Mouse (Mus musculus): Measurements from ENCODE around the gene Arhgap22. TPM values are rescaled to one million over a fixed set of nuclear protein-coding genes. Genes with fewer than 3 reads are reported as not detected.

Gene Arhgap22
- polyA plus RNA-seq, 1 experiment from 2014 or later, result 2.6 TPM

DNA sequence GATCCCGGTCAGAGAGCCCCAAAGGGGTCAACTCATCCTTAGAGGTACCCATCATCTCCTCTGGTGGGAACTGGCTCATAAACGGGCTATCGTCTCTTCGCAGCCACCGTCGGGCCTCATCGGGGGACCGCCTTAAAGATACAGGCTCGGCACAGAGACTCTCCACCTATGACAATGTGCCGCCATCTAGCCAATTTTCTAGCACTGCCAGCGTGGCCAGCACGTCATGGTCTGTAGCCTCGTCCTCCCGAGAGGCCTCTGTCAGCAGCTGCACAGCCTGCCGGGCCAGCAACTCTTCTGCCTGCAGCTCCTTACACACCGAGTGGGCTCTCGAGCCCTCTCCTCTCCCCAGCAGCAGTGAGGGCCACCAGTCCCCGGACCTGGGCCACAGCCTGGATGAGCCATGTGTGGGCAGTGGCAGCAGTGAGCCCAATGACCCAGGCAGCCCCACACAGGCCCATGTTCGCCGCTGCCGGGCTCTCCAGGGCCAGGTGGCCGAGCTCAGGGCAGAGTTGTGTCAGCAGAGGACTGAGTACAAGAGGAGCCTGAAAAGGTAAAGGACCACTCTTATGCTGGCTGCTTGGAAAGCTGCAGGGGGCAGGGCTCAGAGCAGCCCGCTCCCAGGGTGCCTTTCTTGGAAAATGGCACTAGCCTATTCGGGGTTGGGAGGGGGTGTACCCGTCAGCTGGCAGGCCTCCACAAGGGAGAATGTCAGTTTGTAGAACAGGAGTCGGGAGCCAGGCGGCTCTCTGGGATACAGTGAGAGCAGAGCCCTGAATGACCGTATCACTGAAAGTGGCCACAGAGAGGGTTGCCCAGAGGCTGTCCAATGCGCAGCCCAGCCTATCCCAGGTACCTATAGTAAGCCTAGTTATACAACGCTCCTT, 153.3 kb downstream of the Arhgap22 start:
- Histone ChIP-seq H3K9ac (replicated peaks; ENCODE audit: low read length) (no peak overlapping the region), H3K36me3 (replicated peaks; ENCODE audit: control insufficient read depth, insufficient read depth, low read depth, low read length) (no peaks in the 10 kb centered on the region), H3K4me1 (ENCODE audit: control insufficient read depth, insufficient read depth, low read length) (peaks cover 4% of the 10 kb centered on the region; the same call in 1 of the 2 replicates), H3K4me2 (ENCODE audit: low read depth, low read length) (no peak overlapping the region), H3K27me3 (ENCODE audit: control insufficient read depth, insufficient read depth, low read length) (no peaks in the 10 kb centered on the region), H3K4me3 (ENCODE audit: low read depth, low read length) (no peak overlapping the region), H3K27ac (replicated peaks; ENCODE audit: low read depth, low read length) (no peak overlapping the region), H3K9me3 (replicated peaks; ENCODE audit: control insufficient read depth, low read length) (no peaks in the 10 kb centered on the region)
- 79% methylated on average over 30 of the region's 30 CpGs for WGBS
- ATAC-seq (replicated peaks; ENCODE audit: insufficient number of reproducible peaks, low FRiP score, low TSS enrichment, low read depth), result no peak
- no peak for DNase-seq (ENCODE audit: low spot score)

DNA sequence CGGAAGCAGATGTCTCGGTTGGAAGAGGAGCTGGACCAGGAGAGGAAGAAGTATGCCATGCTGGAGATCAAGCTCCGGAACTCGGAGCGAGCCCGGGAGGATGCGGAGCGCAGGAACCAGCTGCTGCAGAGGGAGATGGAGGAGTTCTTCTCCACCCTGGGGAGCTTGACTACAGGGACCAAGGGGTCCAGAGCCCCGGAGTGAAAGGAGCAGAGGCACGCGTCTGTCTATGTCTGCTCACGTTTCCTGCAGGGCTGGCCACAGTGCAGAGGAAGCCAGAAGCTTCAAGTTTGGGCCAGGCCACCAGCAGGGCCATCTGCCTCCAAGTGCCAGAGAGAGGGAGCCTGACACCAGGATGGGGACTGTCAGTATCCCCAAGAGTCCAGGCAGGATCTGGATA, 155.5 kb downstream of the Arhgap22 start:
- Histone ChIP-seq H3K36me3 (replicated peaks; ENCODE audit: control insufficient read depth, insufficient read depth, low read depth, low read length) (no peaks in the 10 kb centered on the region), H3K9ac (replicated peaks; ENCODE audit: low read length) (no peak overlapping the region), H3K27ac (replicated peaks; ENCODE audit: low read depth, low read length) (no peak overlapping the region), H3K4me1 (ENCODE audit: control insufficient read depth, insufficient read depth, low read length) (no peaks in the 10 kb centered on the region), H3K4me3 (ENCODE audit: low read depth, low read length) (no peak overlapping the region), H3K4me2 (ENCODE audit: low read depth, low read length) (no peak overlapping the region), H3K9me3 (replicated peaks; ENCODE audit: control insufficient read depth, low read length) (no peaks in the 10 kb centered on the region), H3K27me3 (ENCODE audit: control insufficient read depth, insufficient read depth, low read length) (no peaks in the 10 kb centered on the region)
- 83% methylated on average over 12 of the region's 12 CpGs for WGBS
- DNase-seq (ENCODE audit: low spot score), result no peak
- no peak for ATAC-seq (replicated peaks; ENCODE audit: insufficient number of reproducible peaks, low FRiP score, low TSS enrichment, low read depth)

DNA sequence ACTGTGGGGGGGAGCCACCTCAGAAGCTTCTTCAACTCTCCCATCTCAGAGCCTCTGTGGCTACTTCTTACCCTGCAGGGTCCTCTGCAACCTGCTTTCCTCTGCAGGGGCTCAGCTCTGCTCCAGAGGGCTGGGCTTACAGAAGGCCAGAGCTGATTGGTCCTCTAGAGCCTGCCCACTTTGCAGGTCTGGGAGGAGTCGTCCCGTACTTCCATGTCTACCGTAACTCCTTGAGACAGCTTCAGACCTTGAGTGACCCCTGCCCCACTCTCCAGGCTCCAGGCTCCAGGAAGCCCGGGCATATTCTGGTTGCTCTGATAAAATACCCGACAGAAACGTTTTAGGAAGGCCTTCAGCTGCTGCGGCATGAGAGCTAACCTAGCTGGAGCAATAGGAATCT, 156.2 kb downstream of the Arhgap22 start:
- DNase-seq (ENCODE audit: low spot score), result peak; percentile 48
- Histone ChIP-seq H3K4me3 (ENCODE audit: low read depth, low read length) (no peak overlapping the region), H3K4me1 (ENCODE audit: control insufficient read depth, insufficient read depth, low read length) (no peaks in the 10 kb centered on the region), H3K9ac (replicated peaks; ENCODE audit: low read length) (no peak overlapping the region), H3K27ac (replicated peaks; ENCODE audit: low read depth, low read length) (no peak overlapping the region), H3K4me2 (ENCODE audit: low read depth, low read length) (0 out of 2 replicates have a peak overlapping the region, but pooled peaks have one; percentile 17), H3K36me3 (replicated peaks; ENCODE audit: control insufficient read depth, insufficient read depth, low read depth, low read length) (no peaks in the 10 kb centered on the region), H3K27me3 (ENCODE audit: control insufficient read depth, insufficient read depth, low read length) (no peaks in the 10 kb centered on the region), H3K9me3 (replicated peaks; ENCODE audit: control insufficient read depth, low read length) (no peaks in the 10 kb centered on the region)
- no peak; the same call in 1 of the 2 replicates for ATAC-seq (replicated peaks; ENCODE audit: insufficient number of reproducible peaks, low FRiP score, low TSS enrichment, low read depth)
- WGBS, result 8% methylated on average over 7 of the region's 7 CpGs

DNA sequence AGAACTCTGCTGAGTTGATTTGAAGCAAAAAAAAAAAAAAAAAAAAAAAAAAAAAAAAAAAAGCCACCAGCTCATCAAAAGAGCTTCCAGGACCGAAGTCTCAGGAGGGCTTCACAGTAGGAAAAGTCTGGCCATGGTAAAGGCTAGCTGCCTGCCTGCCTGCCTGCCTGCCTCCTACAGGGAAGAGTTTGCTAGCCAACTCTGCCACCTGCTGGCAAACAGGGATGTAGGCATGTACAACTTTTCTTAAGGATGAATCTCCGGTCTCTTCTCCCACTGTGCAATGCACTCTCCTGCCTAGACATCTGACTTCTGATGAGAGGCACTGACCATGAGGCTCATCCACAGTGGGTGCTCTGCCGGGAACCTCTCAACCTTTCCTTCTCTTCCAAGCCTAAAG, 157.4 kb downstream of the Arhgap22 start:
- Histone ChIP-seq H3K27me3 (ENCODE audit: control insufficient read depth, insufficient read depth, low read length) (no peaks in the 10 kb centered on the region), H3K27ac (replicated peaks; ENCODE audit: low read depth, low read length) (no peak overlapping the region), H3K4me1 (ENCODE audit: control insufficient read depth, insufficient read depth, low read length) (no peaks in the 10 kb centered on the region), H3K9me3 (replicated peaks; ENCODE audit: control insufficient read depth, low read length) (no peaks in the 10 kb centered on the region), H3K36me3 (replicated peaks; ENCODE audit: control insufficient read depth, insufficient read depth, low read depth, low read length) (no peaks in the 10 kb centered on the region), H3K9ac (replicated peaks; ENCODE audit: low read length) (no peak overlapping the region), H3K4me2 (ENCODE audit: low read depth, low read length) (no peak overlapping the region), H3K4me3 (ENCODE audit: low read depth, low read length) (no peak overlapping the region)
- 0 out of 2 replicates have a peak, but pooled peaks have one; percentile 51 for ATAC-seq (replicated peaks; ENCODE audit: insufficient number of reproducible peaks, low FRiP score, low TSS enrichment, low read depth)
- WGBS, result 20% methylated on average over 3 of the region's 3 CpGs
- peak; percentile 79 for DNase-seq (ENCODE audit: low spot score)

DNA sequence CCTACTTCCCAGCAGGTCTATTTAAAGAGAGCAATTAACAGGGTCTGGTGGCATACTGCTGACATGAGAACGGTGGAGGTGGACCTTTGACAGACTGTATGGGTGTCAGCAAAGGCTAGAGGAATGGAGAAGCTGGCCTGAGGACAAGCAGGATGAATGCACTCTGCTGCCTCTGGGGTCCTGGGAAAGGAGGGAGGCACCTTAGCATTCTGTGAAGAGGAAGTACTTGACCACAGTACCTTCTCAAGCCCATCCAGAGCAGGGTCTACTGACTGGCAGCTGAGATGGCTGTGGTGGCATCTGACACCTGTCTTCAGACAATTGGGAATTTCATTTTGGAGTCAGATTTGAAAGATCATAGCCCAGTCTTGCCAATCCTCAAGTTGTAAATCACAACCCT, 159.4 kb downstream of the Arhgap22 start:
- ATAC-seq (replicated peaks; ENCODE audit: insufficient number of reproducible peaks, low FRiP score, low TSS enrichment, low read depth), result no peak
- no peak for DNase-seq (ENCODE audit: low spot score)
- H3K4me1 ChIP-seq (ENCODE audit: control insufficient read depth, insufficient read depth, low read length), result no peaks in the 10 kb centered on the region

DNA sequence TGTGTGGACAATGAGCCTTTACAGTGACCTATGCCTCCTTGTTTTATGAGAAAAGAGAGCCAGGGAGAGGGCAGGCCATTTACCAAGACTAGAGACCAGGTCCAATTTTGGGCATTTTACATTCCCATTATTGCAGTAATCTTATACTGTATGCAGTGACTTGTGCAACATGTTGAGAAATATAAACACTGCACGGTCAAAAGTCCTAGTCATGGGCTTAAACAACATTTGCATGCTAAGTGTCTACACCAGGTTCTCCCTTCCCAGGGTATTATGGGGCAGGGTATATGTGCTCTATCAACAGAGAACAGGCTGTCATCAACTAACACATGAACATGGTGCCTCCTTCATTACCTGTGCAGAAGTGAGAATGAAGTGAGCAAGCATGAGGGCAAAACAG, 160.3 kb downstream of the Arhgap22 start:
- H3K4me3 ChIP-seq (ENCODE audit: low read depth, low read length), result no peak overlapping the region
- H3K36me3 ChIP-seq (replicated peaks; ENCODE audit: control insufficient read depth, insufficient read depth, low read depth, low read length), result no peaks in the 10 kb centered on the region
- DNase-seq (ENCODE audit: low spot score), result no peak
- WGBS, result 81% methylated on average over 1 of the region's 1 CpGs
- no peak overlapping the region for H3K27ac ChIP-seq (replicated peaks; ENCODE audit: low read depth, low read length)
- H3K4me1 ChIP-seq (ENCODE audit: control insufficient read depth, insufficient read depth, low read length), result no peaks in the 10 kb centered on the region
- H3K4me2 ChIP-seq (ENCODE audit: low read depth, low read length), result no peak overlapping the region
- H3K9ac ChIP-seq (replicated peaks; ENCODE audit: low read length), result no peak overlapping the region
- no peak for ATAC-seq (replicated peaks; ENCODE audit: insufficient number of reproducible peaks, low FRiP score, low TSS enrichment, low read depth)
- no peaks in the 10 kb centered on the region for H3K27me3 ChIP-seq (ENCODE audit: control insufficient read depth, insufficient read depth, low read length)
- no peaks in the 10 kb centered on the region for H3K9me3 ChIP-seq (replicated peaks; ENCODE audit: control insufficient read depth, low read length)

More for the DNA sequence above, 159.4 kb downstream of the Arhgap22 start:
- Histone ChIP-seq H3K27me3 (ENCODE audit: control insufficient read depth, insufficient read depth, low read length) (no peaks in the 10 kb centered on the region), H3K4me3 (ENCODE audit: low read depth, low read length) (no peak overlapping the region), H3K9me3 (replicated peaks; ENCODE audit: control insufficient read depth, low read length) (no peaks in the 10 kb centered on the region), H3K9ac (replicated peaks; ENCODE audit: low read length) (no peak overlapping the region), H3K27ac (replicated peaks; ENCODE audit: low read depth, low read length) (no peak overlapping the region), H3K4me2 (ENCODE audit: low read depth, low read length) (no peak overlapping the region), H3K36me3 (replicated peaks; ENCODE audit: control insufficient read depth, insufficient read depth, low read depth, low read length) (no peaks in the 10 kb centered on the region)
- 58% methylated on average over 1 of the region's 1 CpGs for WGBS

DNA sequence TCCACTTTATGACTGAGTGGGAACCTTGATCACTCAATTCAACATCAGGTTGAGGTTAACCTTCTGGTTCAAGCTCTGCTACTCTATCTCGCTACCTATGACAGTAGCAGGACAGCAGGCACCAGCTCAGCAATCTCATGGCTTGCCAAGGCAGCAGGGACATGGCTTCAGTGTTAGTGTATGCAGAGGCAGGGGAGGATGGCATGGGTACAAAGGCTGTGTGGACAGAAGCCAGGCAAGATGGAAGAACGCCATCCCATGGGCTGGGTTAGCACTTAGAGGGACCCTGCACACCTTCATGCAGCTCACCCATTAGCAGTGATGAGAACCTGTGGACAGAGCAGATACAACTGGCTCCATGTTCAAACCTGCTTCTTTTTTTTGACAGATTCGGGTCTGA, 163.4 kb downstream of the Arhgap22 start:
- no peak overlapping the region for H3K4me3 ChIP-seq (ENCODE audit: low read depth, low read length)
- no peaks in the 10 kb centered on the region for H3K36me3 ChIP-seq (replicated peaks; ENCODE audit: control insufficient read depth, insufficient read depth, low read depth, low read length)
- no peak overlapping the region for H3K27ac ChIP-seq (replicated peaks; ENCODE audit: low read depth, low read length)
- DNase-seq (ENCODE audit: low spot score), result no peak
- no peak overlapping the region for H3K4me2 ChIP-seq (ENCODE audit: low read depth, low read length)
- ATAC-seq (replicated peaks; ENCODE audit: insufficient number of reproducible peaks, low FRiP score, low TSS enrichment, low read depth), result no peak
- H3K4me1 ChIP-seq (ENCODE audit: control insufficient read depth, insufficient read depth, low read length), result no peaks in the 10 kb centered on the region
- 85% methylated on average over 3 of the region's 3 CpGs for WGBS
- H3K9ac ChIP-seq (replicated peaks; ENCODE audit: low read length), result no peak overlapping the region
- H3K9me3 ChIP-seq (replicated peaks; ENCODE audit: control insufficient read depth, low read length), result no peaks in the 10 kb centered on the region
- H3K27me3 ChIP-seq (ENCODE audit: control insufficient read depth, insufficient read depth, low read length), result no peaks in the 10 kb centered on the region

DNA sequence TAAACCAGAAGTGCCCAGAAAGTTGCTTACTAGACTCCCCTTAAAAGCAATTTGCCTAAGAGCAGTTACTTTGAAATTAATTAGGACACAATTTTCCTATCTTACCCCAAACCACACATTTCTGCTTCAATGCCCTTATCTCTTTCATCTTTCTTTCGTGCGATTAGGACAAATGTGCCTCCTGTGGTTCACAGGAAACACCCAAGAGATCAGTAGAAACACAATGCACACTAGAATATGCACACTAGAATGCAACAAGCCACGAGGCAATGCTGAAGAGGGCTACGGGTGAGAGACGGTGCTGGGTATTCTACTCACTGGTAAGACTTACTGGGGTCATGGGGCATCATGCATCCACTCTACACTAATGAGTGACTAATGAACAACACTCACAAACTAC, 164.9 kb downstream of the Arhgap22 start:
- ATAC-seq (replicated peaks; ENCODE audit: insufficient number of reproducible peaks, low FRiP score, low TSS enrichment, low read depth) (no peak), DNase-seq (ENCODE audit: low spot score) (no peak)
- no peaks in the 10 kb centered on the region for H3K36me3 ChIP-seq (replicated peaks; ENCODE audit: control insufficient read depth, insufficient read depth, low read depth, low read length)
- H3K4me3 ChIP-seq (ENCODE audit: low read depth, low read length), result no peak overlapping the region
- H3K9me3 ChIP-seq (replicated peaks; ENCODE audit: control insufficient read depth, low read length), result no peaks in the 10 kb centered on the region
- no peak overlapping the region for H3K4me2 ChIP-seq (ENCODE audit: low read depth, low read length)
- 80% methylated on average over 5 of the region's 5 CpGs for WGBS
- no peak overlapping the region for H3K27ac ChIP-seq (replicated peaks; ENCODE audit: low read depth, low read length)
- H3K4me1 ChIP-seq (ENCODE audit: control insufficient read depth, insufficient read depth, low read length), result no peaks in the 10 kb centered on the region
- H3K27me3 ChIP-seq (ENCODE audit: control insufficient read depth, insufficient read depth, low read length), result no peaks in the 10 kb centered on the region
- H3K9ac ChIP-seq (replicated peaks; ENCODE audit: low read length), result no peak overlapping the region

Data from embryonic facial prominence, embryonic 11.5 days (tissue).